8 mouse cellular contexts compared by ENCODE assay signal in the genomic region with DNA sequence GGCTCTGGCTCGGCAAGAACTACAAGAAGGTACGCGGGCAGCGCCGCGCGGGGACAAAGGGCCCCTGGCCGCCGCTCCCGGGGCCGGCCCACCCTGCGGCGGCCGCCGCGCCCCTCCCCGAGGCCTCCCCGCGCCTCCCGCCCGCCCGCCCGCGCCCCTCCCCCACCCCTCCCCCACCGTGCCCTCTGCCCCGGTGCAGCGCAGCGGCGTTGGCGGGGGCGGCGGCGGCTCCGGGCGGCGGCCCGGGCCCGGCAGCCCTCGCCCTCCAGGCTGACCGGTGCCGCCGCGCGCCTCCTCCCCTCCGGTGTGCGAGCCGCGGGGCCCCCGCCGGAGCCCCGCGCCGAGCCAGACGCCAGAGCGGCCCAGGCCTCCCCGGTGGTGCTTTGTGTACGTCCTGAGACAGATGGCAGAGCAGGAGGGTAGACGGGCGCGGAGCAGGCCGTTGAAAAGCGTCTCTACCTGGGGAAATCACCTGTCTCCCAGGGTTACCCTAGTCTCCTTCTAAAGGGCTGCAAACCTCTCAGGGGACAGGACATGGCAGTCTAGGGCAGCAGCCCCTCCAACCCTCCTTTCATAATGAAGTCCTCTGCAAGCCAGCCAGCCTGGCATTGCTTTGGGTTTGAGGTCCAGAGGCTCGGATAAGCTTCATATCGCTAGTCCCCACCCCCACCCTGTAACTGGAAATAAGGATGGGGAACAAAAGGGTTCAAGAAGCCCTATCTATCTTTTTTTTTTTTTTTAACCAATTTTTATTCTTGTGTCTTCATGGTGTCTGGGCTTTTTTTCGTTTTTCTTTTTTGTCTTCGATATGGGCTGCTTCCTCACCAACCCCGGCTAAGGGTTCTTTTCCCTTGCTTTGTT. TPM values are rescaled to one million over a fixed set of nuclear protein-coding genes. Genes with fewer than 3 reads are reported as not detected.
DNase-seq lines count a peak whose midpoint lies in the region; ATAC-seq and TF ChIP-seq lines count a peak whose summit lies in the region.

No protein-coding gene starts in this region.

- peak overlapping the region; percentile 98 for H3K4me3 ChIP-seq in megakaryocyte, embryonic 14.5 days (replicated peaks)
- peak overlapping the region; percentile 86 for H3K4me3 ChIP-seq in forebrain, postnatal 0 days (ENCODE audit: low read depth, low read length)
- H3K4me3 ChIP-seq in intestine, embryonic 14.5 days (ENCODE audit: low read depth, low read length) = peak overlapping the region; percentile 87
- peak overlapping the region; percentile 91 for H3K4me3 ChIP-seq in liver, embryonic 15.5 days (replicated peaks)
- H3K4me3 ChIP-seq in neural tube, embryonic 13.5 days = peak overlapping the region; percentile 66

- peak overlapping the region; percentile 90 for H3K9ac ChIP-seq in forebrain, postnatal 0 days
- peak overlapping the region; percentile 88 for H3K9ac ChIP-seq in intestine, embryonic 14.5 days (ENCODE audit: low read length)
- peak overlapping the region; percentile 99 for H3K9ac ChIP-seq in liver, embryonic 15.5 days
- peak overlapping the region; percentile 94 for H3K9ac ChIP-seq in neural tube, embryonic 13.5 days

- peak overlapping the region; percentile 57 for H3K4me2 ChIP-seq in forebrain, postnatal 0 days (ENCODE audit: low read depth)
- H3K4me2 ChIP-seq in intestine, embryonic 14.5 days (ENCODE audit: low read length) = peak overlapping the region; percentile 78
- H3K4me2 ChIP-seq in liver, embryonic 15.5 days = peak overlapping the region; percentile 95
- peak overlapping the region; percentile 87 for H3K4me2 ChIP-seq in neural tube, embryonic 13.5 days

- no peaks in the 10 kb centered on the region for H3K27me3 ChIP-seq in megakaryocyte, embryonic 14.5 days (replicated peaks)
- H3K27me3 ChIP-seq in forebrain, postnatal 0 days (ENCODE audit: insufficient read depth, low read length) = no peaks in the 10 kb centered on the region
- no peaks in the 10 kb centered on the region for H3K27me3 ChIP-seq in intestine, embryonic 14.5 days (replicated peaks; ENCODE audit: control insufficient read depth, insufficient read depth, low read length)
- H3K27me3 ChIP-seq in liver, embryonic 15.5 days = no peaks in the 10 kb centered on the region
- no peaks in the 10 kb centered on the region for H3K27me3 ChIP-seq in neural tube, embryonic 13.5 days

- no peak for ATAC-seq in megakaryocyte, adult 5-6 weeks (ENCODE audit: poor library complexity, severe bottlenecking)
- ATAC-seq in forebrain, postnatal 0 days = peak; percentile 53
- peak; percentile 73 for ATAC-seq in intestine, embryonic 14.5 days (replicated peaks; ENCODE audit: low FRiP score, low TSS enrichment, low read depth)
- peak; percentile 79 for ATAC-seq in liver, embryonic 15.5 days (ENCODE audit: insufficient read depth)
- ATAC-seq in neural tube, embryonic 13.5 days (ENCODE audit: low read depth) = peak; percentile 49

- under 1% methylated on average over 38 of the region's 67 CpGs for WGBS in forebrain, postnatal 0 days
- under 1% methylated on average over 39 of the region's 67 CpGs for WGBS in intestine, embryonic 14.5 days
- WGBS in liver, embryonic 15.5 days (ENCODE audit: insufficient replicate concordance) = 1% methylated on average over 56 of the region's 67 CpGs
- under 1% methylated on average over 28 of the region's 67 CpGs for WGBS in neural tube, embryonic 13.5 days

- H3K27ac ChIP-seq in forebrain, postnatal 0 days (ENCODE audit: low read depth, low read length) = peak overlapping the region; percentile 95
- H3K27ac ChIP-seq in intestine, embryonic 14.5 days (ENCODE audit: low read depth) = peak overlapping the region; percentile 93
- peak overlapping the region; percentile 96 for H3K27ac ChIP-seq in liver, embryonic 15.5 days (replicated peaks)
- peak overlapping the region; percentile 96 for H3K27ac ChIP-seq in neural tube, embryonic 13.5 days (replicated peaks)

- peaks cover 40% of the 10 kb centered on the region for H3K36me3 ChIP-seq in megakaryocyte, embryonic 14.5 days (replicated peaks; ENCODE audit: low read length)
- peaks cover 24% of the 10 kb centered on the region for H3K36me3 ChIP-seq in forebrain, postnatal 0 days (ENCODE audit: insufficient read depth)
- peaks cover 39% of the 10 kb centered on the region for H3K36me3 ChIP-seq in intestine, embryonic 14.5 days (ENCODE audit: control insufficient read depth, insufficient read depth, low read length)
- peaks cover 38% of the 10 kb centered on the region for H3K36me3 ChIP-seq in liver, embryonic 15.5 days (replicated peaks)
- H3K36me3 ChIP-seq in neural tube, embryonic 13.5 days = peaks cover 33% of the 10 kb centered on the region

- peaks cover 47% of the 10 kb centered on the region for H3K4me1 ChIP-seq in megakaryocyte, embryonic 14.5 days
- H3K4me1 ChIP-seq in forebrain, postnatal 0 days (ENCODE audit: insufficient read depth) = peaks cover 10% of the 10 kb centered on the region; the same call in 1 of the 2 replicates
- peaks cover 15% of the 10 kb centered on the region for H3K4me1 ChIP-seq in intestine, embryonic 14.5 days (replicated peaks; ENCODE audit: control insufficient read depth, insufficient read depth, low read length)
- peaks cover 43% of the 10 kb centered on the region for H3K4me1 ChIP-seq in liver, embryonic 15.5 days (replicated peaks)
- peaks cover 14% of the 10 kb centered on the region for H3K4me1 ChIP-seq in neural tube, embryonic 13.5 days (replicated peaks)

- no peaks in the 10 kb centered on the region for H3K9me3 ChIP-seq in megakaryocyte, embryonic 14.5 days
- H3K9me3 ChIP-seq in forebrain, postnatal 0 days (ENCODE audit: low read length) = no peaks in the 10 kb centered on the region
- no peaks in the 10 kb centered on the region for H3K9me3 ChIP-seq in intestine, embryonic 14.5 days (ENCODE audit: control insufficient read depth, low read length)
- no peaks in the 10 kb centered on the region for H3K9me3 ChIP-seq in liver, embryonic 15.5 days (replicated peaks)
- no peaks in the 10 kb centered on the region for H3K9me3 ChIP-seq in neural tube, embryonic 13.5 days

- no peak for TF ChIP-seq CTCF in forebrain, postnatal 0 days (IDR thresholded peaks at IDR 0.05; ENCODE audit: low read depth)

- DNase-seq in cerebellum, adult 8-10 months = peak; percentile 62
- DNase-seq in forebrain, postnatal 0 days = peak; percentile 61
- peak; percentile 79 for DNase-seq in intestine, embryonic 14.5 days (ENCODE audit: low spot score)
- DNase-seq in thymus, postnatal 0 days (ENCODE audit: low spot score) = peak; percentile 54

RNA-seq across cellular contexts. Expression of gene Smarcc2, which starts 0.6 kb away (rescaled TPM):
- polyA plus RNA-seq in megakaryocyte, embryonic 14.5 days (2012; ENCODE audit: insufficient read depth, low replicate concordance) = 86.7 and 138 TPM in 2 replicates
- 73.1 and 82.3 TPM in 2 replicates for total RNA-seq in megakaryocyte, adult 5-6 weeks (2015)
- total RNA-seq in megakaryocyte, adult 5-6 weeks (2017) = 63.1 and 78.4 TPM in 2 replicates
- total RNA-seq in forebrain, postnatal 0 days (2014; rRNA removed) = 197 and 223 TPM in 2 replicates
- polyA plus RNA-seq in forebrain, postnatal 0 days (2015; fragmentation: Nextera tagmentation; extraction: Ambion mirVana) = 117 and 134 TPM in 2 replicates
- 71.9 and 82.2 TPM in 2 replicates for polyA plus RNA-seq in intestine, embryonic 14.5 days (2014; fragmentation: Nextera tagmentation; extraction: Ambion mirVana)
- polyA plus RNA-seq in liver, embryonic 15.5 days (2015; fragmentation: Nextera tagmentation; extraction: Ambion mirVana) = 23.5 and 23.6 TPM in 2 replicates
- polyA plus RNA-seq in neural tube, embryonic 13.5 days (2015; fragmentation: Nextera tagmentation; extraction: Ambion mirVana) = 176 and 184 TPM in 2 replicates
- polyA plus RNA-seq in thymus, postnatal 0 days (2015; fragmentation: Nextera tagmentation; extraction: Ambion mirVana) = 37.2 and 41.7 TPM in 2 replicates

RNA-seq across cellular contexts. Expression of gene Myl6, which starts 34.3 kb away (rescaled TPM):
- 175 and 2,406 TPM in 2 replicates for polyA plus RNA-seq in megakaryocyte, embryonic 14.5 days (2012; ENCODE audit: insufficient read depth, low replicate concordance)
- total RNA-seq in megakaryocyte, adult 5-6 weeks (2015) = 1,624 and 1,690 TPM in 2 replicates
- 1,921 and 2,467 TPM in 2 replicates for total RNA-seq in megakaryocyte, adult 5-6 weeks (2017)
- total RNA-seq in forebrain, postnatal 0 days (2014; rRNA removed) = 694 and 855 TPM in 2 replicates
- 844 and 972 TPM in 2 replicates for polyA plus RNA-seq in forebrain, postnatal 0 days (2015; fragmentation: Nextera tagmentation; extraction: Ambion mirVana)
- polyA plus RNA-seq in intestine, embryonic 14.5 days (2014; fragmentation: Nextera tagmentation; extraction: Ambion mirVana) = 1,777 and 1,828 TPM in 2 replicates
- polyA plus RNA-seq in liver, embryonic 15.5 days (2015; fragmentation: Nextera tagmentation; extraction: Ambion mirVana) = 483 and 484 TPM in 2 replicates
- 1,017 and 1,105 TPM in 2 replicates for polyA plus RNA-seq in neural tube, embryonic 13.5 days (2015; fragmentation: Nextera tagmentation; extraction: Ambion mirVana)
- 963 and 1,020 TPM in 2 replicates for polyA plus RNA-seq in thymus, postnatal 0 days (2015; fragmentation: Nextera tagmentation; extraction: Ambion mirVana)

RNA-seq across cellular contexts. Expression of gene Myl6b, which starts 38.8 kb away (rescaled TPM):
- 9.5 and 15.9 TPM in 2 replicates for polyA plus RNA-seq in megakaryocyte, embryonic 14.5 days (2012; ENCODE audit: insufficient read depth, low replicate concordance)
- 3.4 and 5.8 TPM in 2 replicates for total RNA-seq in megakaryocyte, adult 5-6 weeks (2015)
- 0.99 and 2.0 TPM in 2 replicates for total RNA-seq in megakaryocyte, adult 5-6 weeks (2017)
- 23.7 and 31.4 TPM in 2 replicates for total RNA-seq in forebrain, postnatal 0 days (2014; rRNA removed)
- polyA plus RNA-seq in forebrain, postnatal 0 days (2015; fragmentation: Nextera tagmentation; extraction: Ambion mirVana) = 4.5 and 4.8 TPM in 2 replicates
- polyA plus RNA-seq in intestine, embryonic 14.5 days (2014; fragmentation: Nextera tagmentation; extraction: Ambion mirVana) = 3.1 TPM in 2 replicates
- 1.4 and 1.7 TPM in 2 replicates for polyA plus RNA-seq in liver, embryonic 15.5 days (2015; fragmentation: Nextera tagmentation; extraction: Ambion mirVana)
- 4.1 and 5.0 TPM in 2 replicates for polyA plus RNA-seq in neural tube, embryonic 13.5 days (2015; fragmentation: Nextera tagmentation; extraction: Ambion mirVana)
- 3.8 and 5.2 TPM in 2 replicates for polyA plus RNA-seq in thymus, postnatal 0 days (2015; fragmentation: Nextera tagmentation; extraction: Ambion mirVana)

RNA-seq across cellular contexts. Expression of gene Rnf41, which starts 48.2 kb away (rescaled TPM):
- 17.0 and 19.5 TPM in 2 replicates for polyA plus RNA-seq in megakaryocyte, embryonic 14.5 days (2012; ENCODE audit: insufficient read depth, low replicate concordance)
- 16.4 and 17.6 TPM in 2 replicates for total RNA-seq in megakaryocyte, adult 5-6 weeks (2015)
- total RNA-seq in megakaryocyte, adult 5-6 weeks (2017) = 24.6 and 26.1 TPM in 2 replicates
- 118 and 129 TPM in 2 replicates for total RNA-seq in forebrain, postnatal 0 days (2014; rRNA removed)
- 95.9 and 108 TPM in 2 replicates for polyA plus RNA-seq in forebrain, postnatal 0 days (2015; fragmentation: Nextera tagmentation; extraction: Ambion mirVana)
- 30.5 and 36.0 TPM in 2 replicates for polyA plus RNA-seq in intestine, embryonic 14.5 days (2014; fragmentation: Nextera tagmentation; extraction: Ambion mirVana)
- 8.5 and 9.6 TPM in 2 replicates for polyA plus RNA-seq in liver, embryonic 15.5 days (2015; fragmentation: Nextera tagmentation; extraction: Ambion mirVana)
- polyA plus RNA-seq in neural tube, embryonic 13.5 days (2015; fragmentation: Nextera tagmentation; extraction: Ambion mirVana) = 73.4 and 74.3 TPM in 2 replicates
- polyA plus RNA-seq in thymus, postnatal 0 days (2015; fragmentation: Nextera tagmentation; extraction: Ambion mirVana) = 30.0 and 31.7 TPM in 2 replicates

RNA-seq across cellular contexts. Expression of gene Nabp2, which starts 48.3 kb away (rescaled TPM):
- 458 and 1,055 TPM in 2 replicates for polyA plus RNA-seq in megakaryocyte, embryonic 14.5 days (2012; ENCODE audit: insufficient read depth, low replicate concordance)
- total RNA-seq in megakaryocyte, adult 5-6 weeks (2015) = 76.8 and 79.3 TPM in 2 replicates
- total RNA-seq in megakaryocyte, adult 5-6 weeks (2017) = 54.3 and 59.1 TPM in 2 replicates
- total RNA-seq in forebrain, postnatal 0 days (2014; rRNA removed) = 82.2 and 90.1 TPM in 2 replicates
- 158 and 159 TPM in 2 replicates for polyA plus RNA-seq in forebrain, postnatal 0 days (2015; fragmentation: Nextera tagmentation; extraction: Ambion mirVana)
- polyA plus RNA-seq in intestine, embryonic 14.5 days (2014; fragmentation: Nextera tagmentation; extraction: Ambion mirVana) = 94.7 and 99.1 TPM in 2 replicates
- 35.3 and 37.5 TPM in 2 replicates for polyA plus RNA-seq in liver, embryonic 15.5 days (2015; fragmentation: Nextera tagmentation; extraction: Ambion mirVana)
- polyA plus RNA-seq in neural tube, embryonic 13.5 days (2015; fragmentation: Nextera tagmentation; extraction: Ambion mirVana) = 124 and 129 TPM in 2 replicates
- 59.0 and 68.0 TPM in 2 replicates for polyA plus RNA-seq in thymus, postnatal 0 days (2015; fragmentation: Nextera tagmentation; extraction: Ambion mirVana)
